Mouse (Mus musculus) brain, embryonic 14.5 days (tissue): ENCODE results near the gene Nr2e3. TPM values are rescaled to one million over a fixed set of nuclear protein-coding genes. Genes with fewer than 3 reads are reported as not detected.

Experiments
- DNase-seq: peaks from one replicate; pipeline ENCODE4 v3.0.0-alpha.2; 2011; ENCODE audit warnings: low read depth
- CTCF ChIP-seq: fragments of 200-500 bp; IDR thresholded peaks from 2 replicates; pipeline ENCODE4 v1.5.1; 2012; ENCODE audit warnings: inconsistent platforms, mild to moderate bottlenecking, moderate library complexity, borderline replicate concordance; ENCODE audit not compliant: insufficient read depth, insufficient read length; ENCODE audit errors: extremely low read depth
- POLR2A ChIP-seq: fragments of 200-500 bp; IDR thresholded peaks from 2 replicates; pipeline ENCODE4 v1.6.1; 2012; ENCODE audit warnings: mild to moderate bottlenecking, inconsistent platforms, borderline replicate concordance; ENCODE audit not compliant: poor library complexity, insufficient read depth, insufficient read length, severe bottlenecking; ENCODE audit errors: extremely low read depth
- polyA plus RNA-seq: library from polyadenylated mRNA; depleted of rRNA; stranded (reverse); fragments of >200 nt; gene quantifications from 2 replicates; pipeline ENCODE4 v1.2.3, GENCODE M21; 2012; rRNA removed

Gene Nr2e3
- polyA plus RNA-seq, result 0.11 and 0.15 TPM in 2 replicates

GRCm38 (mm10) chr9:59960559-59960958 lies at the start of gene Nr2e3:
Nr2e3 (minus strand) TSS chr9:59960659.
- no peak for DNase-seq
- TF ChIP-seq POLR2A, result no peak
- TF ChIP-seq CTCF, result no peak

- peak; percentile 33 for DNase-seq
These were observed 48.5 kb upstream of the Nr2e3 start for GRCm38 (mm10) chr9:60008936-60009335.

GRCm38 (mm10) chr9:60002323-60002722 lies 41.9 kb upstream of the Nr2e3 start:
- DNase-seq, result peak; percentile 29
- TF ChIP-seq POLR2A, result no peak

More at GRCm38 (mm10) chr9:60008936-60009335, 48.5 kb upstream of the Nr2e3 start:
- no peak for TF ChIP-seq CTCF
- no peak for TF ChIP-seq POLR2A

- no peak for DNase-seq
- no peak for TF ChIP-seq CTCF
- no peak for TF ChIP-seq POLR2A
These were observed 41.0 kb upstream of the Nr2e3 start for GRCm38 (mm10) chr9:60001444-60001843.

GRCm38 (mm10) chr9:59997725-59998124 lies 37.3 kb upstream of the Nr2e3 start:
- DNase-seq, result no peak
- TF ChIP-seq POLR2A, result no peak
- no peak for TF ChIP-seq CTCF

GRCm38 (mm10) chr9:59991407-59991806 lies 30.9 kb upstream of the Nr2e3 start:
- TF ChIP-seq CTCF (no peak), POLR2A (no peak)
- DNase-seq, result no peak

GRCm38 (mm10) chr9:59989864-59990263 lies 29.4 kb upstream of the Nr2e3 start:
- peak; percentile 74; the same call in 1 of the 2 replicates for TF ChIP-seq CTCF
- TF ChIP-seq POLR2A, result no peak
- peak; percentile 77 for DNase-seq

- TF ChIP-seq POLR2A (no peak), CTCF (no peak)
These were observed 25.6 kb upstream of the Nr2e3 start for GRCm38 (mm10) chr9:59985900-59986572.

GRCm38 (mm10) chr9:59981116-59981515 lies 20.7 kb upstream of the Nr2e3 start:
- no peak for DNase-seq
- TF ChIP-seq CTCF (no peak), POLR2A (no peak)

More at GRCm38 (mm10) chr9:59985900-59986572, 25.6 kb upstream of the Nr2e3 start:
- peak; percentile 27 for DNase-seq

GRCm38 (mm10) chr9:59971263-59971662 lies 10.8 kb upstream of the Nr2e3 start:
- no peak for DNase-seq
- TF ChIP-seq CTCF (no peak), POLR2A (no peak)

- TF ChIP-seq CTCF (peak; percentile 93), POLR2A (no peak)
- peak; percentile 82 for DNase-seq
These were observed 8.9 kb upstream of the Nr2e3 start for GRCm38 (mm10) chr9:59969383-59969782.

GRCm38 (mm10) chr9:59965046-59965445 lies 4.6 kb upstream of the Nr2e3 start:
- DNase-seq, result no peak
- no peak for TF ChIP-seq POLR2A
- TF ChIP-seq CTCF, result no peak
